Mouse (Mus musculus): ENCODE measurements around the gene Rmnd1. TPM values are rescaled to one million over a fixed set of nuclear protein-coding genes. Genes with fewer than 3 reads are reported as not detected.

Gene Rmnd1
- polyA plus RNA-seq, 1 experiment from 2014 or later = 52.3 TPM

Other genes with a start within 250 kb of the Rmnd1 start
- gene Akap12, start 166.0 kb downstream of the Rmnd1 start, polyA plus RNA-seq (2015; fragmentation: Nextera tagmentation; extraction: Ambion mirVana) = 29.7 and 30.9 TPM in 2 replicates
- 14.6 and 16.4 TPM in 2 replicates for gene Zbtb2, start 44.3 kb downstream of the Rmnd1 start, polyA plus RNA-seq (2015; fragmentation: Nextera tagmentation; extraction: Ambion mirVana)
- 21.6 and 22.2 TPM in 2 replicates for gene Armt1, start 79 bp upstream of the Rmnd1 start, polyA plus RNA-seq (2015; fragmentation: Nextera tagmentation; extraction: Ambion mirVana)
- 0.20 TPM in 1 of 2 replicates, not detected in the other for gene Ccdc170, start 50.1 kb upstream of the Rmnd1 start, polyA plus RNA-seq (2015; fragmentation: Nextera tagmentation; extraction: Ambion mirVana)
- 0.86 and 0.92 TPM in 2 replicates for gene Esr1, start 179.2 kb upstream of the Rmnd1 start, polyA plus RNA-seq (2015; fragmentation: Nextera tagmentation; extraction: Ambion mirVana)

Data from limb, embryonic 13.5 days (tissue).